Mouse (Mus musculus) CH12.LX (cell line): ENCODE measurements around the gene Foxo1. TPM values are rescaled to one million over a fixed set of nuclear protein-coding genes. Genes with fewer than 3 reads are reported as not detected.
A peak's percentile ranks its signal among the peaks of the same experiment; 100 is the strongest.

Experiments
- DNase-seq: peaks from one replicate; pipeline ENCODE4 v3.0.0-alpha.2; 2013; ENCODE audit errors: extremely low read depth
- H3K27ac ChIP-seq: 2 replicates; pipeline ENCODE4 v1.5.1; 2012; ENCODE audit warnings: low read depth, mild to moderate bottlenecking, control low read depth, moderate library complexity; ENCODE audit not compliant: insufficient read depth
- H3K27me3 ChIP-seq: replicated peaks from 2 replicates; pipeline ENCODE3; 2012; ENCODE audit warnings: inconsistent platforms
- H3K36me3 ChIP-seq, 2 experiments: replicated peaks in 1 of 2; 2 replicates each; pipeline versions ENCODE3 to v1.6.1; 2012; ENCODE audit warnings: inconsistent platforms in 1 of 2, low read length in 1 of 2, mild to moderate bottlenecking in 1 of 2, mixed read lengths in 1 of 2, moderate library complexity in 1 of 2; ENCODE audit not compliant: control insufficient read depth in 1 of 2, insufficient read depth in 1 of 2
- H3K4me1 ChIP-seq, 2 experiments: 2 replicates each; pipeline ENCODE4 v1.6.1; 2012; ENCODE audit warnings: inconsistent platforms in 1 of 2, moderate library complexity in 1 of 2; ENCODE audit not compliant: insufficient read depth in 2 of 2, control insufficient read depth in 1 of 2
- H3K4me2 ChIP-seq: 2 replicates; pipeline ENCODE4 v1.6.1; 2012; ENCODE audit warnings: low read depth, mild to moderate bottlenecking, control low read depth; ENCODE audit not compliant: poor library complexity, insufficient read depth, severe bottlenecking
- H3K4me3 ChIP-seq, 3 experiments: fragments of 150-350 bp in 1 of 3; sonication (generic) in 1 of 3; replicated peaks in 1 of 3; 2 replicates each; pipeline versions ENCODE3 to v1.5.1; 2011 to 2012; ENCODE audit warnings: low read depth in 2 of 3, low read length in 2 of 3, mild to moderate bottlenecking in 2 of 3, moderate library complexity in 2 of 3, control low read depth in 1 of 3, improper control_type of control experiment in 1 of 3, inconsistent platforms in 1 of 3, mixed read lengths in 1 of 3; ENCODE audit not compliant: poor library complexity in 1 of 3
- H3K79me2 ChIP-seq: replicated peaks from 2 replicates; pipeline ENCODE4 v1.6.1; 2012; ENCODE audit warnings: mild to moderate bottlenecking, moderate library complexity; ENCODE audit not compliant: control insufficient read depth, poor library complexity, insufficient read depth, severe bottlenecking; ENCODE audit errors: extremely low read depth
- H3K9ac ChIP-seq: 2 replicates; pipeline ENCODE4 v1.6.1; 2012; ENCODE audit warnings: low read depth, mild to moderate bottlenecking, control low read depth, moderate library complexity; ENCODE audit not compliant: insufficient read depth
- H3K9me3 ChIP-seq: replicated peaks from 2 replicates; pipeline ENCODE3; 2012; ENCODE audit warnings: low read length, inconsistent platforms, mixed read lengths
- BHLHE40 ChIP-seq: IDR thresholded peaks from 2 replicates; pipeline ENCODE4 v1.6.1; 2011; ENCODE audit warnings: mild to moderate bottlenecking, low read depth, low read length, improper control_type of control experiment
- CHD1 ChIP-seq: IDR thresholded peaks from 2 replicates; pipeline ENCODE4 v1.6.1; 2012; ENCODE audit warnings: low read depth, low read length, improper control_type of control experiment, inconsistent platforms
- CHD2 ChIP-seq: IDR thresholded peaks from 2 replicates; pipeline ENCODE4 v1.6.1; 2011; ENCODE audit warnings: low read length, improper control_type of control experiment
- E2F4 ChIP-seq: IDR thresholded peaks from 2 replicates; pipeline ENCODE4 v1.6.1; 2011; ENCODE audit warnings: low read depth, low read length, improper control_type of control experiment; ENCODE audit not compliant: insufficient replicate concordance
- ELF1 ChIP-seq: IDR thresholded peaks from 2 replicates; pipeline ENCODE4 v1.6.1; 2014; ENCODE audit warnings: low read depth, mild to moderate bottlenecking, inconsistent platforms, low read length, improper control_type of control experiment
- EP300 ChIP-seq: IDR thresholded peaks from 2 replicates; pipeline ENCODE4 v1.6.1; 2011; ENCODE audit warnings: low read length, improper control_type of control experiment
- ETS1 ChIP-seq: conservative IDR thresholded peaks from 2 replicates; pipeline ENCODE4 v1.6.1; 2012; ENCODE audit warnings: low read depth, mild to moderate bottlenecking, inconsistent platforms, low read length, improper control_type of control experiment, moderate library complexity
- HCFC1 ChIP-seq: IDR thresholded peaks from 2 replicates; pipeline ENCODE4 v1.6.1; 2012; ENCODE audit warnings: low read depth, mild to moderate bottlenecking, inconsistent platforms, low read length, improper control_type of control experiment
- IRF4 ChIP-seq: IDR thresholded peaks from 2 replicates; pipeline ENCODE4 v1.6.1; 2014; ENCODE audit warnings: low read depth, mild to moderate bottlenecking, inconsistent platforms, low read length, improper control_type of control experiment
- JUN ChIP-seq: IDR thresholded peaks from 2 replicates; pipeline ENCODE4 v1.6.1; 2011; ENCODE audit warnings: low read depth, mild to moderate bottlenecking, low read length, improper control_type of control experiment, moderate library complexity; ENCODE audit not compliant: insufficient read depth
- JUND ChIP-seq: conservative IDR thresholded peaks from 2 replicates; pipeline ENCODE4 v1.6.1; 2011; ENCODE audit warnings: low read depth, low read length, improper control_type of control experiment
- KAT2A ChIP-seq: IDR thresholded peaks from 2 replicates; pipeline ENCODE4 v1.6.1; 2012; ENCODE audit warnings: low read length, improper control_type of control experiment, inconsistent platforms; ENCODE audit not compliant: insufficient replicate concordance
- MAFK ChIP-seq: IDR thresholded peaks from 2 replicates; pipeline ENCODE4 v1.6.1; 2011; ENCODE audit warnings: low read length, improper control_type of control experiment; ENCODE audit not compliant: insufficient replicate concordance
- MAZ ChIP-seq: IDR thresholded peaks from 2 replicates; pipeline ENCODE4 v1.6.1; 2012; ENCODE audit warnings: low read depth, mild to moderate bottlenecking, inconsistent platforms, low read length, improper control_type of control experiment, moderate library complexity
- MEF2A ChIP-seq: IDR thresholded peaks from 2 replicates; pipeline ENCODE4 v1.6.1; 2014; ENCODE audit warnings: low read depth, mild to moderate bottlenecking, inconsistent platforms, low read length, improper control_type of control experiment, borderline replicate concordance
- MXI1 ChIP-seq: IDR thresholded peaks from 2 replicates; pipeline ENCODE4 v1.6.1; 2011; ENCODE audit warnings: mild to moderate bottlenecking, low read depth, low read length, improper control_type of control experiment
- MYC ChIP-seq: IDR thresholded peaks from 2 replicates; pipeline ENCODE4 v1.6.1; 2011; ENCODE audit warnings: low read depth, mild to moderate bottlenecking, improper control_type of control experiment, low read length
- NRF1 ChIP-seq: IDR thresholded peaks from 2 replicates; pipeline ENCODE4 v1.6.1; 2014; ENCODE audit warnings: low read depth, mild to moderate bottlenecking, inconsistent platforms, low read length, improper control_type of control experiment, moderate library complexity
- PAX5 ChIP-seq: IDR thresholded peaks from 2 replicates; pipeline ENCODE4 v1.6.1; 2012; ENCODE audit warnings: low read length, inconsistent platforms, mixed read lengths
- POLR2AphosphoS2 ChIP-seq: IDR thresholded peaks from 2 replicates; pipeline ENCODE4 v1.6.1; 2011; ENCODE audit warnings: low read depth, low read length, improper control_type of control experiment
- RAD21 ChIP-seq: IDR thresholded peaks from 2 replicates; pipeline ENCODE4 v1.6.1; 2011; ENCODE audit warnings: low read depth, mild to moderate bottlenecking, low read length, improper control_type of control experiment, moderate library complexity
- RCOR1 ChIP-seq: conservative IDR thresholded peaks from 2 replicates; pipeline ENCODE4 v1.6.1; 2012; ENCODE audit warnings: low read depth, mild to moderate bottlenecking, inconsistent platforms, low read length, improper control_type of control experiment
- SIN3A ChIP-seq: IDR thresholded peaks from 2 replicates; pipeline ENCODE4 v1.6.1; 2012; ENCODE audit warnings: low read length, improper control_type of control experiment, inconsistent platforms
- SMC3 ChIP-seq: IDR thresholded peaks from 2 replicates; pipeline ENCODE4 v1.6.1; 2011; ENCODE audit warnings: low read depth, low read length, improper control_type of control experiment
- TBP ChIP-seq: conservative IDR thresholded peaks from 2 replicates; pipeline ENCODE4 v1.6.1; 2011; ENCODE audit warnings: low read depth, low read length, improper control_type of control experiment
- TCF12 ChIP-seq: IDR thresholded peaks from 2 replicates; pipeline ENCODE4 v1.6.1; 2014; ENCODE audit warnings: low read depth, mild to moderate bottlenecking, inconsistent platforms, low read length, improper control_type of control experiment
- UBTF ChIP-seq: IDR thresholded peaks from 2 replicates; pipeline ENCODE4 v1.6.1; 2012; ENCODE audit warnings: low read depth, mild to moderate bottlenecking, inconsistent platforms, low read length, improper control_type of control experiment, moderate library complexity
- USF2 ChIP-seq: conservative IDR thresholded peaks from 2 replicates; pipeline ENCODE4 v1.6.1; 2011; ENCODE audit warnings: low read depth, low read length, improper control_type of control experiment
- ZC3H11A ChIP-seq: IDR thresholded peaks from 2 replicates; pipeline ENCODE4 v1.6.1; 2012; ENCODE audit warnings: low read depth, mild to moderate bottlenecking, inconsistent platforms, low read length, improper control_type of control experiment
- ZNF384 ChIP-seq: IDR thresholded peaks from 2 replicates; pipeline ENCODE4 v1.6.1; 2012; ENCODE audit warnings: low read depth, low read length, improper control_type of control experiment, inconsistent platforms
- dilution Hi-C: fragments of 300-500 bp; cut with MboI; formaldehyde crosslinking; loops from 2 replicates; pipeline ENCODE4 v1.14.3; 2020; ENCODE audit warnings: low sequenced_read_pairs; ENCODE audit not compliant: extremely low pct_unique_long_range_greater_than_20kb, extremely low pct_ligation_motif_present
- in situ Hi-C: fragments of 300-500 bp; cut with MboI; formaldehyde crosslinking; loops from 3 replicates; pipeline ENCODE4 v1.14.3; 2019; ENCODE audit warnings: low sequenced_read_pairs, low pct_ligation_motif_present, low pct_unique_long_range_greater_than_20kb, mixed read lengths
- polyA plus RNA-seq: library from polyadenylated mRNA; unstranded; fragments of >175 nt; gene quantifications from 2 replicates; pipeline ENCODE4 v1.2.1, GENCODE M21; 2012; ENCODE audit warnings: low read depth; ENCODE audit not compliant: insufficient read length
- total RNA-seq, 2 experiments: library from RNA; depleted of rRNA; stranded (reverse); fragments of 300-350 nt in 1 of 2; fragments of >200 nt in 1 of 2; gene quantifications; 2 replicates each; pipeline ENCODE4 v1.2.3; 2012 to 2014

Gene Foxo1
- total and polyA plus RNA-seq, 3 experiments = 0.79 to 6.9 (median 1.2) TPM

DNA sequence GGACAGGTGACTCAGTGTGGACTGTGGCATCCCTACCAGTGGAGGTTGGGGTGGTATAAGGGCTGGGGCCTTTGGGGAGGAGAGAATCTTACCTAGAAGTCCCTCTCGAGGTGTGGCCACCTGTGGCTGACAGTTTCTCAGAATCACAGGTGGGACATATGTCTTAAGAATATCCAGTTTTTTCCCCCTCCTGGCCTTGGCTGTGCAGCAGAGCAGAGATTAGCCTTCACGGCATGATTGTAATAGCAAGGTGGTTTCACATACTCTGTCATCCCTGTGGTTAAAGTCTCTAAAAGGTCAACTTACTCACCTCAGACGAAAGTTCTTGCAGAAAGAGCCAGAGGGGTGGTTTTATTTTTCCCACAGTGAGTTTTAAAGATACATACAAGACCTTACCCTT is 2.4 kb downstream of the Foxo1 start (continued):
- no peak for TF ChIP-seq NRF1
- TF ChIP-seq ZC3H11A = no peak
- no peak for TF ChIP-seq CHD1
- TF ChIP-seq KAT2A = no peak
- no peak for TF ChIP-seq UBTF
- TF ChIP-seq MEF2A = peak; percentile 34; the same call in 1 of the 2 replicates

DNA sequence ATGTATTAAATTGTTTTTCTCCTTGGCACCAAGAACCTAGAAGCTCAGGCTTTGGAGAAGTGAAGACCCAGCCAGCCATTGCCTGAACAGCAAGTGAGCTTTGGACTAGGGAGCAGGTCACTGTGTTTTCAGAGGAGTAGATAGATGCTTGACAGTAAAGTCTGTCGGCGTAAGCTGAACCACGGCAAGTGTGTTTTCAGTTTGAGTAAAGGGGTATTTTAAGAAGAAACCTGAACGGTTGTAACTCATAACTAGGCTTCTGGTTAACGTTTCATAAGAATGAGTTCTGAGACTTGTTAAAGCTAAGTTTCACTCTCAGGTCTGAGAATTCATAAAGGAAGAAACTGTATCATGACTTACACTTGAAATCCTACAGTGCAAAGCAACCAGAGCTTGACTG is 3.2 kb downstream of the Foxo1 start:
- H3K4me3 ChIP-seq = peak overlapping the region in 2 of 3 experiments; percentile 83 to 89
- dilution Hi-C loops (no loop called here), in situ Hi-C loops (loop anchor here (25.0 kb wide), 2 partner anchors 491 to 1191 kb away; partner anchors contain the start of genes Nhlrc3 and Proser1)
- peak overlapping the region; percentile 21; the same call in 1 of the 2 replicates for H3K9ac ChIP-seq
- H3K36me3 ChIP-seq = peaks cover 0 to 18% of the 10 kb centered on the region in 2 experiments
- TF ChIP-seq MXI1 = peak; percentile 68; the same call in 1 of the 2 replicates
- TF ChIP-seq TBP = peak; percentile 66
- TF ChIP-seq SIN3A = peak; percentile 90
- no peak for TF ChIP-seq ELF1
- TF ChIP-seq BHLHE40 = peak; percentile 88
- no peak; the same call in 1 of the 2 replicates for TF ChIP-seq HCFC1
- TF ChIP-seq UBTF = 0 out of 2 replicates have a peak, but pooled peaks have one; percentile 32
- peak; percentile 90 for TF ChIP-seq ETS1
- 0 out of 2 replicates have a peak, but pooled peaks have one; percentile 58 for TF ChIP-seq MYC
- TF ChIP-seq USF2 = no peak
- TF ChIP-seq JUN = peak; percentile 93
- TF ChIP-seq PAX5 = no peak
- peak; percentile 96 for TF ChIP-seq EP300
- no peak for TF ChIP-seq KAT2A
- TF ChIP-seq SMC3 = no peak
- TF ChIP-seq JUND = peak; percentile 95
- peak; percentile 99 for TF ChIP-seq IRF4
- peak; percentile 99 for TF ChIP-seq MEF2A
- TF ChIP-seq TCF12 = peak; percentile 91
- TF ChIP-seq MAZ = peak; percentile 33; the same call in 1 of the 2 replicates
- peak; percentile 74 for TF ChIP-seq MAFK
- peak; percentile 14; the same call in 1 of the 2 replicates for TF ChIP-seq ZNF384
- no peak for TF ChIP-seq ZC3H11A
- TF ChIP-seq CHD2 = peak; percentile 63; the same call in 1 of the 2 replicates
- no peak for TF ChIP-seq POLR2AphosphoS2
- TF ChIP-seq RCOR1 = peak; percentile 90
- TF ChIP-seq E2F4 = no peak
- TF ChIP-seq RAD21 = no peak; the same call in none of the 2 replicates
- H3K27me3 ChIP-seq = peaks cover 6% of the 10 kb centered on the region
- H3K27ac ChIP-seq = peak overlapping the region; percentile 24; the same call in 1 of the 2 replicates
- peak; percentile 74 for DNase-seq
- H3K4me2 ChIP-seq = peak overlapping the region; percentile 96
- peaks cover 6 to 49% of the 10 kb centered on the region in 2 experiments; a peak in 3 of 4 replicates for H3K4me1 ChIP-seq
- peaks cover 53% of the 10 kb centered on the region for H3K79me2 ChIP-seq
- H3K9me3 ChIP-seq = no peaks in the 10 kb centered on the region
